Mouse (Mus musculus) kidney, embryonic 16.5 days (tissue): Measurements from ENCODE around the gene Arl4d. TPM values are rescaled to one million over a fixed set of nuclear protein-coding genes. Genes with fewer than 3 reads are reported as not detected.

Experiments used
- ATAC-seq: fragments of 200-750 bp; cut with Nextera tagmentation; 2 replicates; pipeline ENCODE4 v1.8.0; 2017; ENCODE audit warnings: moderate TSS enrichment; ENCODE audit not compliant: low FRiP score, low TSS enrichment
- H3K27ac ChIP-seq: fragments of 300-500 bp; sonication (generic); 2 replicates; pipeline ENCODE4 v1.5.1; 2014; ENCODE audit warnings: low read length
- H3K27me3 ChIP-seq: fragments of 300-500 bp; sonication (generic); 2 replicates; pipeline ENCODE4 v1.6.1; 2014; ENCODE audit warnings: low read length, control low read depth, mixed read lengths; ENCODE audit not compliant: insufficient read depth
- H3K36me3 ChIP-seq: fragments of 300-500 bp; sonication (generic); 2 replicates; pipeline ENCODE4 v1.6.1; 2014; ENCODE audit warnings: low read length, control low read depth, mixed read lengths; ENCODE audit not compliant: insufficient read depth
- H3K4me1 ChIP-seq: fragments of 300-500 bp; sonication (generic); 2 replicates; pipeline ENCODE4 v1.6.1; 2014; ENCODE audit warnings: low read length, control low read depth, mixed read lengths; ENCODE audit not compliant: insufficient read depth
- H3K4me2 ChIP-seq: fragments of 300-500 bp; sonication (generic); replicated peaks from 2 replicates; pipeline ENCODE4 v1.6.1; 2014; ENCODE audit warnings: low read depth, low read length
- H3K4me3 ChIP-seq: fragments of 300-500 bp; sonication (generic); 2 replicates; pipeline ENCODE4 v1.5.1; 2014; ENCODE audit warnings: mild to moderate bottlenecking, low read length
- H3K9ac ChIP-seq: fragments of 300-500 bp; sonication (generic); replicated peaks from 2 replicates; pipeline ENCODE4 v1.6.1; 2014; ENCODE audit warnings: low read length
- H3K9me3 ChIP-seq: fragments of 300-500 bp; sonication (generic); 2 replicates; pipeline ENCODE4 v1.6.1; 2016; ENCODE audit warnings: low read length, control low read depth
- WGBS: fragments of 180-500 bp; shearing (Covaris S2); extraction: QIAGEN DNeasy Blood & Tissue Kit; methylation state at CpG from one replicate; pipeline ENCODE4 v1.1.7; 2014; 5-methylcytosine and 5-hydroxymethylcytosine counted together
- polyA plus RNA-seq: library from polyadenylated mRNA; unstranded; fragments of >200 nt; fragmentation: Nextera tagmentation; extraction: Ambion mirVana; gene quantifications from 2 replicates; pipeline ENCODE4 v1.2.1, GENCODE M21; 2015

Gene Arl4d
- polyA plus RNA-seq, 1 experiment from 2014 or later: 6.4 TPM

- Histone ChIP-seq H3K4me2 (no peak overlapping the region), H3K4me3 (no peak overlapping the region), H3K9me3 (no peaks in the 10 kb centered on the region), H3K4me1 (peaks cover 11% of the 10 kb centered on the region), H3K27ac (no peak overlapping the region), H3K27me3 (no peaks in the 10 kb centered on the region), H3K36me3 (no peaks in the 10 kb centered on the region), H3K9ac (no peak overlapping the region)
- 74% methylated on average over 10 of the region's 10 CpGs for WGBS
- ATAC-seq: no peak
Observed at GRCm38 (mm10) chr11:101706764-101707448, 41.6 kb downstream of the Arl4d start.

- Histone ChIP-seq H3K4me3 (no peak overlapping the region), H3K9ac (no peak overlapping the region), H3K4me1 (peaks cover 14% of the 10 kb centered on the region), H3K9me3 (no peaks in the 10 kb centered on the region), H3K27ac (no peak overlapping the region), H3K27me3 (no peaks in the 10 kb centered on the region), H3K36me3 (no peaks in the 10 kb centered on the region), H3K4me2 (no peak overlapping the region)
- ATAC-seq: no peak
- WGBS: 42% methylated on average over 5 of the region's 5 CpGs
Observed at GRCm38 (mm10) chr11:101708482-101708881, 43.1 kb downstream of the Arl4d start.

GRCm38 (mm10) chr11:101712811-101713210 lies 47.5 kb downstream of the Arl4d start:
- no peak for ATAC-seq
- peaks cover 9% of the 10 kb centered on the region; the same call in 1 of the 2 replicates for H3K4me1 ChIP-seq

GRCm38 (mm10) chr11:101714012-101714411 lies 48.7 kb downstream of the Arl4d start:
- ATAC-seq: peak; percentile 89
- Histone ChIP-seq H3K9me3 (no peaks in the 10 kb centered on the region), H3K27ac (peak overlapping the region; percentile 68), H3K4me3 (no peak overlapping the region), H3K36me3 (no peaks in the 10 kb centered on the region), H3K4me2 (no peak overlapping the region), H3K4me1 (peaks cover 9% of the 10 kb centered on the region; the same call in 1 of the 2 replicates), H3K9ac (no peak overlapping the region), H3K27me3 (no peaks in the 10 kb centered on the region)
- WGBS: 40% methylated on average over 7 of the region's 7 CpGs

More at GRCm38 (mm10) chr11:101712811-101713210, 47.5 kb downstream of the Arl4d start:
- Histone ChIP-seq H3K27me3 (no peaks in the 10 kb centered on the region), H3K36me3 (no peaks in the 10 kb centered on the region), H3K4me3 (no peak overlapping the region), H3K27ac (no peak overlapping the region), H3K9me3 (no peaks in the 10 kb centered on the region), H3K4me2 (no peak overlapping the region), H3K9ac (no peak overlapping the region)
- 59% methylated on average over 9 of the region's 9 CpGs for WGBS

Other genes with a start within 250 kb of the Arl4d start
- 79.2 and 84.1 TPM in 2 replicates for gene Aarsd1, start 247.9 kb upstream of the Arl4d start, polyA plus RNA-seq
- 10.0 and 16.9 TPM in 2 replicates for gene Gm27029, start 240.7 kb upstream of the Arl4d start, polyA plus RNA-seq
- 22.8 and 23.8 TPM in 2 replicates for gene Rundc1, start 240.5 kb upstream of the Arl4d start, polyA plus RNA-seq
- gene Ptges3l, start 240.2 kb upstream of the Arl4d start, polyA plus RNA-seq: 10.1 and 10.9 TPM in 2 replicates
- gene Rpl27, start 223.2 kb upstream of the Arl4d start, polyA plus RNA-seq: 267 and 290 TPM in 2 replicates
- 17.9 and 18.6 TPM in 2 replicates for gene Ifi35, start 217.1 kb upstream of the Arl4d start, polyA plus RNA-seq
- 10.9 and 11.3 TPM in 2 replicates for gene Rnd2, start 200.5 kb upstream of the Arl4d start, polyA plus RNA-seq
- 36.5 and 39.3 TPM in 2 replicates for gene Vat1, start 199.3 kb upstream of the Arl4d start, polyA plus RNA-seq
- gene Brca1, start 113.6 kb upstream of the Arl4d start, polyA plus RNA-seq: 12.5 and 14.9 TPM in 2 replicates
- 84.7 and 90.0 TPM in 2 replicates for gene Nbr1, start 113.4 kb upstream of the Arl4d start, polyA plus RNA-seq
- gene Tmem106a, start 83.3 kb upstream of the Arl4d start, polyA plus RNA-seq: 7.0 and 8.2 TPM in 2 replicates
- gene Gm11634, start 66.3 kb upstream of the Arl4d start, polyA plus RNA-seq: not detected in 2 replicates
- 41.7 and 43.1 TPM in 2 replicates for gene Rdm1, start 38.3 kb upstream of the Arl4d start, polyA plus RNA-seq
- 31.3 and 33.2 TPM in 2 replicates for gene Dhx8, start 67.4 kb downstream of the Arl4d start, polyA plus RNA-seq
- gene Etv4, start 119.8 kb downstream of the Arl4d start, polyA plus RNA-seq: 51.0 and 63.2 TPM in 2 replicates
- 15.2 and 15.5 TPM in 2 replicates for gene Meox1, start 228.8 kb downstream of the Arl4d start, polyA plus RNA-seq